ENCODE assay signal across 16 mouse cellular contexts in the genomic region with DNA sequence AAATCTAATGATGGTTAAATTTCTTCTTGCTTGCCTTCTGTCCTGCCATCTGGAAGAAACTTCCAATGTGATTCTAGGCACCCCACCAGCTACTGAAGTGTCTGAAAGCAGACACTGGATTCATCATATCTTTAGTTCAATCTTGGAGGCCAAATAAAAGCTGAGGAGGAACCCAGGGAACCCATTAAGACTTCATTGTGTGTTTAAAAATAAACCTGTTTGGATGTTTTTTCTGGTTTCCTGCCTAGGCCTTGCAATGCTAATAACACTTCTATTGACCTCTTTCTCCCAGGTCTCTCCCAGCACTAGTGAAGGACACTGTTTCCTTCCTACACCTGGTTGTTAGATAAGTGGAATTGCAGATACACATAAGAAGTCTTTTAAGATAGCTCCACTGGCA.
"Had no signal": no experiment of that assay in that cellular context is flagged by ENCODE, and none has a peak within 500 bp of the region (broad histone marks: within the 10 kb centered on the region; RNA-seq: fewer than 3 reads in every experiment).

No protein-coding gene starts in this region.

- H3K36me3 ChIP-seq: lung, embryonic 15.5 days; midbrain, embryonic 13.5 days; midbrain, embryonic 15.5 days; neural tube, embryonic 12.5 days had no signal

- H3K9ac ChIP-seq: lung, embryonic 15.5 days; midbrain, embryonic 13.5 days; midbrain, embryonic 15.5 days; neural tube, embryonic 12.5 days had no signal

- DNase-seq: lung, adult 2 months; lung, postnatal 14 days; lung, postnatal 36 days; right cerebral cortex, postnatal 14 days; spleen, adult 18-20 months; thymus, adult 18-20 months; thymus, postnatal 14 days; thymus, postnatal 36 days had no signal

- H3K4me1 ChIP-seq: lung, embryonic 15.5 days; megakaryocyte, embryonic 14.5 days; midbrain, embryonic 13.5 days; midbrain, embryonic 15.5 days; neural tube, embryonic 12.5 days had no signal

- H3K9me3 ChIP-seq: lung, embryonic 15.5 days; midbrain, embryonic 13.5 days; midbrain, embryonic 15.5 days; neural tube, embryonic 12.5 days had no signal

- ATAC-seq: lung, postnatal 0 days; midbrain, embryonic 13.5 days; midbrain, embryonic 15.5 days had no signal

- H3K27ac ChIP-seq: lung, embryonic 15.5 days; macrophage; midbrain, embryonic 13.5 days; midbrain, embryonic 15.5 days; neural tube, embryonic 12.5 days had no signal

- H3K27me3 ChIP-seq: lung, embryonic 15.5 days; megakaryocyte, embryonic 14.5 days; midbrain, embryonic 13.5 days; midbrain, embryonic 15.5 days; neural tube, embryonic 12.5 days had no signal

- H3K4me2 ChIP-seq: lung, embryonic 15.5 days; midbrain, embryonic 11.5 days; midbrain, embryonic 13.5 days; midbrain, embryonic 15.5 days; neural tube, embryonic 12.5 days had no signal

- H3K4me3 ChIP-seq: lung, embryonic 15.5 days; megakaryocyte, embryonic 14.5 days; midbrain, embryonic 13.5 days; midbrain, embryonic 15.5 days; neural tube, embryonic 12.5 days had no signal
